Mouse (Mus musculus): Measurements from ENCODE around the gene Syn3. TPM values are rescaled to one million over a fixed set of nuclear protein-coding genes. Genes with fewer than 3 reads are reported as not detected.

Gene Syn3
- polyA plus RNA-seq, 1 experiment from 2014 or later, result 2.1 TPM

DNA sequence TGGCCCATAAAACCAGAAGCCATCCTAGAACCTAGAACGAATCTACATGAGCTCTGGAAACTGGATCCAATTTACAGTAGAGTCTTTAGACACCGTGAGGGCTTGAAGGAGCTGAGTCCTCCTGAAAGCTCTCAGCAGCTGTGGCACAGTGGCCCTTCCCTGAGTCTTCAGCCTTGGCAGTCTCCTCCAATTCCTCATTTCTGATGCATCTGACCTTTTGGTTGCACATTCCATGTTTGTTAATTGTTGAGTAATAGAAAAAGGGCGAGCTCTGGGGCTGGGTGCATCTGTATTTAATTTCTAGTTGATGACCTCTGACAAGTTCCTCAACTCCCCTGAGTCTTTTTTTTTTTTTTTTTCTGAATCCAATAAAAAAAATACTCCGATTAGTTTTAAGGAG is 170.6 kb downstream of the Syn3 start:
- H3K4me2 ChIP-seq (replicated peaks), result no peak overlapping the region
- H3K36me3 ChIP-seq, result no peaks in the 10 kb centered on the region
- no peak overlapping the region for H3K27ac ChIP-seq
- no peaks in the 10 kb centered on the region for H3K27me3 ChIP-seq (replicated peaks)
- no peaks in the 10 kb centered on the region for H3K9me3 ChIP-seq
- H3K4me3 ChIP-seq (replicated peaks), result no peak overlapping the region
- no peak for ATAC-seq
- 88% methylated on average over 4 of the region's 4 CpGs for WGBS
- H3K9ac ChIP-seq, result no peak overlapping the region
- peaks cover 18% of the 10 kb centered on the region for H3K4me1 ChIP-seq (replicated peaks)

DNA sequence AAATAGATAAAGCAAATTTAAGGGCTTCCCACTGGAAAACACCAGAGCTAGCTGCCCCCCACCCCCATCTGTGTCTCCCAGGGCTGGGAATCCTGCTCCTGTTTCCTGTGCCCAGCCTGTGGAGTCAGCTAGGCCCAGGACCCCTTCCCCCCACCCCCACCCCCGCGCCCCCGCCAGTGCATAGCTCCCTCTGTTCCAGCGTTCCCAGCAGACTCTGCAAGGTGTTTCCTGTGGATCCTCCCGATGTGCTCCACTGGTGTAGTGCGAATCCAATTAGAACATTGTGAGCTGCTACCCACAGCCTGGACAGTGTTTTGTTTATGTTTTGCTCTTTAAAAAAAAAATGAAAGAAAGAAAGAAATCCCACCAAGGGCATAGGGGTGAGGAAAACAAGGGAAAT is 173.4 kb downstream of the Syn3 start:
- Histone ChIP-seq H3K27ac (no peak overlapping the region), H3K4me1 (replicated peaks) (no peaks in the 10 kb centered on the region; the same call in 1 of the 2 replicates), H3K4me2 (replicated peaks) (no peak overlapping the region), H3K27me3 (replicated peaks) (no peaks in the 10 kb centered on the region), H3K9ac (no peak overlapping the region), H3K9me3 (no peaks in the 10 kb centered on the region), H3K36me3 (no peaks in the 10 kb centered on the region), H3K4me3 (replicated peaks) (no peak overlapping the region)
- 43% methylated on average over 6 of the region's 6 CpGs for WGBS
- ATAC-seq, result no peak

DNA sequence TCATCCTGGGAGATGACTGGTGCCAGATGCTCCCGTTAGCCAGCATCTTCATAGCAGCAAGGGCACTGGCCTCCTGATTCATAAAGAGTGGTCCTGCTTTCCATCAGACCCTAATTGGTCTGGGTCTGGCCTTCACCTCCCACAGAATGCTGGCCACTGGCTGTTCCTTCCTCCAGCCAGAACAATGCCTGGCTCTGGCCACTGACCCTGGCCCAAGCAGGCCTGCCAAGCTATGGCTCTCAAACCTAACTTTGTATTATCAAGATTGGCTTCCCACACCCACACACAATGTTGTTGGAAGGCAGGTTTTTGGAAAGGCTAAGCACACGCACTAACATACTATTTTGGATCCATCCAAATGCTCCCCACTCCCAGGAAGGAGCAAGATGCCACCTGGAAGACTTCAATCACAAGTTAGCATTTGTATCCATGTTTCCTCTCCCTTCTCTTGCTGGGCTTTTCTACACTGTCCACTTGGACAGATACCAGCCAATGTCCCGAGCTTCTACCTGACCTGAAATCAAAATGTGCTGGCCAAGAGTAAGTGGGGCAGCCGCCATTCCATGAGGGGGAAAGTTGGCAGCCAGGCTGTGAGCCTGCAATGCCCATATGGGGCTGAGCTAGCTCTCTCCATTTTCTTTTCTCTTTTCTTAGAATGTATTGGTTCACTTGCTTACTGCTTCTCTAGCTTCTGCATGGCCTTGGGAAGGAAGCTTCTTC is 175.3 kb downstream of the Syn3 start:
- no peak overlapping the region for H3K4me2 ChIP-seq (replicated peaks)
- ATAC-seq, result no peak
- 71% methylated on average over 4 of the region's 4 CpGs for WGBS

DNA sequence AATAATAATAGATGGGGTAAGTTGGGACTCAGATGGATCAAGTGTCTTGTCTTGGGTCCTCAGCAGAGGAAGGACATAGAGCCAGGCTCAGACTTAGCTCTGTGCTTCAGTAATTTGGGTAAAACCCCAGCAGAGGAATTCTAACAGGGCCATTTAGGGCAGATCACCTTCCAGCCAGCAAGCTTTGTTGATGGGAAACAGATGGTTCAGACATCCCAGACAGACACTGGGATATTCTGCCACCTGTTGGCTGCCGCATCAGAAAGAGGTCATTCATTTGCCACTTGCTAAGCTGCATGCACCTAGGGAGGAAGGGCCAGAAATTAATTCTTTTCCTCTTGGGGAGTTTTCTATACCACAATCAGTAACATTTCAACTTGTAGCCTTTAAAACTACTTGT is 176.7 kb downstream of the Syn3 start:
- H3K4me2 ChIP-seq (replicated peaks), result no peak overlapping the region
- H3K9me3 ChIP-seq, result no peaks in the 10 kb centered on the region
- H3K27me3 ChIP-seq (replicated peaks), result no peaks in the 10 kb centered on the region
- no peaks in the 10 kb centered on the region for H3K4me1 ChIP-seq (replicated peaks)
- H3K9ac ChIP-seq, result no peak overlapping the region
- WGBS, result 50% methylated on average over 1 of the region's 1 CpGs
- H3K27ac ChIP-seq, result no peak overlapping the region
- ATAC-seq, result no peak
- H3K4me3 ChIP-seq (replicated peaks), result no peak overlapping the region
- H3K36me3 ChIP-seq, result no peaks in the 10 kb centered on the region

More for the DNA sequence above, 175.3 kb downstream of the Syn3 start:
- H3K27ac ChIP-seq, result no peak overlapping the region
- H3K27me3 ChIP-seq (replicated peaks), result no peaks in the 10 kb centered on the region
- H3K4me1 ChIP-seq (replicated peaks), result no peaks in the 10 kb centered on the region
- no peak overlapping the region for H3K9ac ChIP-seq
- H3K36me3 ChIP-seq, result no peaks in the 10 kb centered on the region
- H3K9me3 ChIP-seq, result no peaks in the 10 kb centered on the region
- H3K4me3 ChIP-seq (replicated peaks), result no peak overlapping the region

DNA sequence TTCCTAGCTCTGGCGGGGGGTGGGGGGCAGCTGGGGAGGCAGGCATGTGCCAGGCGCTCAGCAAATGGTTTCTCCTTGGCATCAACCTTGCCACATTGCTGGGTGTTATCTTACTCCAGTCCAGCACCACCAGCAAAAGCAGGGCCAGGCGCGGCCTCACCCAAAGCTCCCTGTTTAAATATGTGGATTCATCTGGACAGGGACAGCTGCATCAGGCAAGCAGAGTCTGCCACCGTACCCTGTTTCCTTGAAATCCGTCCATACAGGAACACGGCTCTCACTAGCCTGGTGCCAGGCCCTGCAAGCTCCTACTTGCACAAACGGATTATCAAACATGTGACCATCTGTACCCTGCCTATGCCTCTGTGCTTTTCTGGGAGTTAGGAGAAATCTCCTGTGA is 177.5 kb downstream of the Syn3 start:
- Histone ChIP-seq H3K4me2 (replicated peaks) (no peak overlapping the region), H3K4me3 (replicated peaks) (no peak overlapping the region), H3K9me3 (no peaks in the 10 kb centered on the region), H3K9ac (no peak overlapping the region), H3K4me1 (replicated peaks) (no peaks in the 10 kb centered on the region), H3K27ac (no peak overlapping the region), H3K27me3 (replicated peaks) (no peaks in the 10 kb centered on the region), H3K36me3 (no peaks in the 10 kb centered on the region)
- 75% methylated on average over 8 of the region's 8 CpGs for WGBS
- ATAC-seq, result no peak

DNA sequence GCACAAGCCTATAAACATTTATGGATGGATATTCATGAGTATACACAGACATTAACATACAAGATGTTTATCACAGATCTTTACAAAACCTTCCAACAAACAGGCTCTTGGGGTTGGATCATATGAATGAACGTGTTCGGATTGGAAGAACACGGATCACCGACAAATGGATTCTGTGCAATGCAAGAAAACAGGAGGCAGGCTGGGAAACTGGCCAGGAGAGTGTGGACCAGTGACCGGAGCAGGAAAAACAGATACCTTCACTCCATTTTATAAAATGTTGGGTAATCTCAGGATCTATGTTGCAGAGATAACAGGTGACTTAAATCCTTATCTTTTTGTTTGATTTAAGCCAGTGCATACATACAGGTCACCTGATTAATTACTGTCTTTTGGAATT is 178.5 kb downstream of the Syn3 start:
- Histone ChIP-seq H3K9ac (no peak overlapping the region), H3K4me3 (replicated peaks) (no peak overlapping the region), H3K27me3 (replicated peaks) (no peaks in the 10 kb centered on the region), H3K27ac (no peak overlapping the region), H3K36me3 (no peaks in the 10 kb centered on the region), H3K9me3 (no peaks in the 10 kb centered on the region), H3K4me2 (replicated peaks) (no peak overlapping the region), H3K4me1 (replicated peaks) (no peaks in the 10 kb centered on the region)
- WGBS, result 86% methylated on average over 5 of the region's 5 CpGs
- ATAC-seq, result no peak

DNA sequence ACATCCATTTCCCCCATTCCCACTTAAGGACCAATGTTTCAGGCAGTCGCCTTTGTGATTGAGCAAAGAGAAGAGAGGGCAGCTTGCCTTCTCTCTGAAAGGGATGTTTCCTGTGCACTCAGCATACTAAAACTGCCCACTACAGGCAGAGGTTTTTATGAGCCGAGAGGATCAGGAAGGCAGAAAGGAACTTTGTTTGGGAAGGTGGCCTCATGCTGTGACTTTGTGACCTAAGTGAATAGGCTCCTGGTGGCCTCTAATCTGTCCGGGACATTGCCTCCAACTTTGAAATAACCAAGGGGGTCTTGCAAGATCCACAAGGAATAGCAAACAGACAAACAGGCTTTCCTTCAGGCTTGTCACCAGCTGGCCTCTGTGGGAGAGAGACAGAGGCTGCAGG is 179.2 kb downstream of the Syn3 start:
- Histone ChIP-seq H3K9me3 (no peaks in the 10 kb centered on the region), H3K27me3 (replicated peaks) (no peaks in the 10 kb centered on the region), H3K4me1 (replicated peaks) (no peaks in the 10 kb centered on the region), H3K9ac (no peak overlapping the region), H3K4me3 (replicated peaks) (no peak overlapping the region), H3K36me3 (no peaks in the 10 kb centered on the region), H3K27ac (no peak overlapping the region), H3K4me2 (replicated peaks) (no peak overlapping the region)
- ATAC-seq, result no peak
- 49% methylated on average over 3 of the region's 3 CpGs for WGBS

DNA sequence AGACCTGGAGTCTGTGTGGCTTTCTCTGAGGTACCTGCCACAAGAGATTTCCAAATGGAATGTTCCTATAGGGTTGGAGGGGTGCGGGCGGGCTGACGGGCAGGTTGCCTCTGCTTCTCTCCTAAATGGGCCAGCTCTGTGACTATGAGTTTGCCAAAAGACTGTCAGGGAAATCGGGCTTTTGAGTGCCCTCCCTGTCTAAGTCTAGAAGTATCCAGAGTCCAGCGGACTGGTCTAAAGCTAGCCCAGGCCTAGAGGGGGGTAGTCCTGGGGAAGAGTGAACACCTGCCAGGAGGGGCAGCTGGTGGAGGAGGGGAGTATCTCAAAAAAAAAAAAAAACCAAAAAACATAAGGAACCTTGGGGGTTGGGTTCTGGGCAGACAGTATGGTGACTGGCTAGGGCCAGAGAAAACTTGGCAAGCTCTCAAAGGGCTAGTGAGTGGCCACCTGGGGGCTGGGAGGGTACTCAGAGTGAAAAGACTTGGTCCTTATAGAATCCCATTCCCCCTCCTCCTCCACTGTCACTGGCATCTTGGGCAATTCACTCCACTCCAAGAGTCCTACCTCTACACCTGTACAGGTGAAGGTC is 180.1 kb downstream of the Syn3 start:
- WGBS, result 93% methylated on average over 5 of the region's 5 CpGs
- Histone ChIP-seq H3K9ac (no peak overlapping the region), H3K36me3 (no peaks in the 10 kb centered on the region), H3K4me1 (replicated peaks) (no peaks in the 10 kb centered on the region), H3K4me3 (replicated peaks) (no peak overlapping the region), H3K4me2 (replicated peaks) (no peak overlapping the region), H3K27ac (no peak overlapping the region), H3K27me3 (replicated peaks) (no peaks in the 10 kb centered on the region), H3K9me3 (no peaks in the 10 kb centered on the region)
- no peak for ATAC-seq

DNA sequence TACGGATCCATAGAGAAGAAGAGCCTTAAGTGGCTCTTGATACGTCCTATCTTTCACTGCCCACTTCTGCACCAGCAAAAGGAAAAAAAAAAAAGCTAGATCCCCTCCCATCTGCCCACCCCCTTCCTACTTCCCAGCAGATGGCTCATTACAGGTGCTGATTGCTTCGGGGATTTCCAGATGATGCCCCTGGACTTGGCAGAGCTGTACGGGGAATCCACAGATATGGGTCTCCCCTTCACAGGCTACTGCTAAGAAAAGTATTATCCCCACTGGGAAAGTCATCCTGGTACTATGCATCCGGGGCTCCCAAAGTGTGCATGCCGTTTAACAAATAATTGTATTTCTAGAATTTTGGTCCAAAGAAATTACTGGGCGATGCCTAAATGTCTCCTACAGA is 181.1 kb downstream of the Syn3 start:
- H3K9me3 ChIP-seq, result no peaks in the 10 kb centered on the region
- no peaks in the 10 kb centered on the region for H3K4me1 ChIP-seq (replicated peaks)
- no peak overlapping the region for H3K27ac ChIP-seq
- H3K4me2 ChIP-seq (replicated peaks), result no peak overlapping the region
- H3K27me3 ChIP-seq (replicated peaks), result no peaks in the 10 kb centered on the region
- H3K9ac ChIP-seq, result no peak overlapping the region
- 85% methylated on average over 7 of the region's 7 CpGs for WGBS
- H3K4me3 ChIP-seq (replicated peaks), result no peak overlapping the region
- no peak for ATAC-seq
- H3K36me3 ChIP-seq, result no peaks in the 10 kb centered on the region

DNA sequence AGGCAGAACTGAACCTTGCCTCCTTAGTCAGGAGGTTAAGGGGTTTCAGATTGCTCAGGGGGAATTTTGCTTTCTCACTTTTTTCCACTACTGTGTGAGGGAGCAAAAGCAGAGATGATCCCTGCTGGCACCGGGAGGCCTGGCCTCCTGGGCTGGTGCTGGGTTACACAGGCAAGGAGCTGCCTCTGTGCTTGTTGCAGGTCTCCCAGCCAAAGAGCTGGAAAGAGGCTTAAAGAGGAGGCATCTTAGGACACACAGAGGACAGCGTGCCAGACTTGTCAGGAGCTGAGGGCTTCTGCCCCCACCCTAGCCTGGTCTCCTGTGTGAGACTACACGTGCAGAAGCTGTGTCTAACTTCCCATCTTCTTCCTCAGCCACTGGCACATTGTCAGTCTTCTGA is 183.2 kb downstream of the Syn3 start:
- Histone ChIP-seq H3K4me2 (replicated peaks) (no peak overlapping the region), H3K4me1 (replicated peaks) (0 out of 2 replicates have a peak, but pooled peaks cover 4% of the 10 kb centered on the region), H3K4me3 (replicated peaks) (no peak overlapping the region), H3K36me3 (no peaks in the 10 kb centered on the region), H3K9me3 (no peaks in the 10 kb centered on the region), H3K27me3 (replicated peaks) (no peaks in the 10 kb centered on the region), H3K9ac (no peak overlapping the region), H3K27ac (no peak overlapping the region)
- 68% methylated on average over 3 of the region's 3 CpGs for WGBS
- ATAC-seq, result no peak

DNA sequence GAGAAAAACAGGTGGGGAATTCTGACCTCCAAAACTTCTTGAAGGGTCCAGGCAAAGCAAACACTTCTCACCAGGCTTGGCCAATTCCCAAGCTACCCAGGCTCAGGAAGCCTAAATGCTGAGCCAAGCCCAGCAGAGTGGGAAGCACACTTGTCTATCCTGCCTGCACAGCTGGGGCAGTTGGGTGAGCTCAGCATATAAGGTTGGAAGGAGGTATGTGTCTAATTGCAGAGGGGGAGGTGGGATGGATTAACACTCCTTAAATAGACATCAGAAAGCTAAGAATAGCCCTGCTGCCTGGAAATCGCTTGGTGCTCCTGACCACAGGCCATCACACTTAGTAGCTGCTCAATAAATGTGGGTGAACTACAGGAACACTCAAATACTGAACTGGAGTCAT is 185.2 kb downstream of the Syn3 start:
- WGBS, result 85% methylated on average over 1 of the region's 1 CpGs
- ATAC-seq, result no peak
- 0 out of 2 replicates have a peak, but pooled peaks cover 4% of the 10 kb centered on the region for H3K4me1 ChIP-seq (replicated peaks)
- H3K36me3 ChIP-seq, result no peaks in the 10 kb centered on the region
- no peak overlapping the region for H3K27ac ChIP-seq
- H3K4me2 ChIP-seq (replicated peaks), result no peak overlapping the region
- no peak overlapping the region for H3K9ac ChIP-seq
- H3K4me3 ChIP-seq (replicated peaks), result no peak overlapping the region
- H3K27me3 ChIP-seq (replicated peaks), result no peaks in the 10 kb centered on the region
- H3K9me3 ChIP-seq, result no peaks in the 10 kb centered on the region

DNA sequence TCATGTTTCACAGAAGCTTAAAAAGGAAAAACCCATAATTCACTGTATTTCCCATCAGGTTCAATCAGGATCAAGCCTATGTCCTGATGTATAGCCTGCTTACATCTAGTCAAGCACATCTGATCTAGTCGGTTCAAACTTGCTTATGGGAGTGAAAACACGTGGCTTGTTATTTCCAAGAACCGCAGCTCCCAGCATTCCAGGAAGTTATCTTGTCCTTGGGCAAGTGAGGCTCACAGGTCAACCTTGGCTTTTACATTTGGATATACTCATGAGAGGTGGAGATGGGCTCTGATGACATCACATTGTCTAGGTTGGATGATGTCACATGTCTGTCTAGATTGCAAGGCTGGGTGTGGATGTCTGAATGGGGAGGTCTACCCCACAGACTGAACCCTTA is 185.7 kb downstream of the Syn3 start:
- H3K9ac ChIP-seq, result no peak overlapping the region
- no peaks in the 10 kb centered on the region for H3K36me3 ChIP-seq
- H3K4me3 ChIP-seq (replicated peaks), result no peak overlapping the region
- H3K4me1 ChIP-seq (replicated peaks), result 0 out of 2 replicates have a peak, but pooled peaks cover 4% of the 10 kb centered on the region
- no peaks in the 10 kb centered on the region for H3K27me3 ChIP-seq (replicated peaks)
- H3K9me3 ChIP-seq, result no peaks in the 10 kb centered on the region
- H3K4me2 ChIP-seq (replicated peaks), result no peak overlapping the region
- no peak for ATAC-seq
- no peak overlapping the region for H3K27ac ChIP-seq
- 79% methylated on average over 3 of the region's 3 CpGs for WGBS

DNA sequence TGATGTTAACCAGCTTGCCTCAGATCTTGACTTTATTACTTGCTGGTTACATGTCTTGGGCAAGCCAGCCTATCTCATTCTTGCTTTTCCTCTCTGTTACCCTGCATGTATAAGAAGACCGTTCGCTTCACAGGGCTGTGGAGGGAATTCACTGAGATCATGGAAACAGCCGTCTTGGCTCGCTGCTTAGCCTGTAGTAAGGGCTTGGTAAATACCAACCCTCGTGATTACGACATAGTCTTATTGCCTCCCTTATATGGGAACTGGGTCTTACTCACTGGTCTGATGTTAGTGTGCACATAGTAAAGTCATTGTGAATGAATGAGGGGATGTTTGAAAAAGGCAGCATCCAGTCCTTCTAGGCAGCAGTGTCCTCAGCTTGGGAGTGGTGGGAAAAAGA is 188.2 kb downstream of the Syn3 start:
- peak; percentile 89 for ATAC-seq
- H3K4me2 ChIP-seq (replicated peaks), result no peak overlapping the region
- no peaks in the 10 kb centered on the region for H3K36me3 ChIP-seq
- H3K4me1 ChIP-seq (replicated peaks), result 0 out of 2 replicates have a peak, but pooled peaks cover 4% of the 10 kb centered on the region
- WGBS, result 33% methylated on average over 6 of the region's 6 CpGs
- H3K27me3 ChIP-seq (replicated peaks), result no peaks in the 10 kb centered on the region
- H3K27ac ChIP-seq, result no peak overlapping the region
- H3K9ac ChIP-seq, result no peak overlapping the region
- H3K9me3 ChIP-seq, result no peaks in the 10 kb centered on the region
- H3K4me3 ChIP-seq (replicated peaks), result no peak overlapping the region
